Mouse (Mus musculus): ENCODE results near the gene Il2ra. TPM values are rescaled to one million over a fixed set of nuclear protein-coding genes. Genes with fewer than 3 reads are reported as not detected.
"Not testable (repeated sequence)": the region's sequence is repeated elsewhere in the genome, so short reads cannot be mapped to it uniquely, and the experiment has no call there.

The Il2ra gene
- polyA plus RNA-seq (2014; fragmentation: Nextera tagmentation; extraction: Ambion mirVana), result not detected in 2 replicates

DNA sequence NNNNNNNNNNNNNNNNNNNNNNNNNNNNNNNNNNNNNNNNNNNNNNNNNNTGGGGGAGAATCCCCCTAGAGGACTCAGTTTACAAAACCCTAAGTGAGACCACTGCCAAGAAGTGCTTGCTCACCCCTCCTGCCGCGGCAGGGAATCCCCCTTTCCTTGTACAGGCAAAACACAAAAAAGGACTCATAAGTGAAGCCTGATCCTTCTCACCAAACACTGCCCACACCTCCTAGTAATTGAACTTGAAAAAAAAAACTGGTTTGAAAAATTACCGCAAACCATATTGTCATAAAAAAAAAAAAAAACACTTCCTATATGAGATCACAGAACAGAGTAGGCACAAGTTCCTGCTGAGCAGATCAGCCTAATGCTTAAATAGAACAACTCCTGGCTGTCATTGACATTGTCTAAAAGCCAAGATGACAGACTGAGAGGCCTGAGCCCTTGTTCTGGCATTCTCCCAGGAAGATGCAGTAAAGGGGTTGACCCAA is at the start of gene Il2ra:
TSS of gene Il2ra (plus strand) at position 357 of the 491 bp plus-strand sequence.
- no peak for ATAC-seq (replicated peaks; ENCODE audit: low FRiP score)
- H3K4me1 ChIP-seq (replicated peaks; ENCODE audit: control insufficient read depth, insufficient read depth, low read length), result no peaks in the 10 kb centered on the region
- no peak within 1 kb of the TSS for H3K4me3 ChIP-seq (ENCODE audit: low read depth, low read length)

DNA sequence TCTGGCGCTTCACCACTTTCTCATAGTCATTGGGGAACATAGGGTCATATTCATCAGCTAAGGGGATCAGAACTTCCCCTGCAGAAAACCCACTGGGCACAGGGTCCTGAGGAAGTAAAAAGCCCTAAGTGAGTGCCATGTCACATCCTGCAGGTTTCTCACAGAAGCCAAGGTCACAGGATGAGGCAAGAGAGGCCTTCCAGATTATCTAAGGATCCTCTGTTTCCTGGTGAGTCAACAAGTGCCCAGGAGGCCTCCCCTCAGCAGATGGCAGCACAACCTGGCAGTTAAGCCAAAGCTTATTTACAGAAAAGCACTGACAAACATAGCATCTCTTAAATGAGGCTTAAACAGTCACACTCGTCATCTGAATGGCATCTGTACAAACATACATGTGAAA is 45.9 kb upstream of the Il2ra start:
- H3K4me1 ChIP-seq (replicated peaks; ENCODE audit: control insufficient read depth, insufficient read depth, low read length), result peaks cover under 1% of the 10 kb centered on the region; the same call in 1 of the 2 replicates
- H3K4me3 ChIP-seq (ENCODE audit: low read depth, low read length), result no peak overlapping the region
- WGBS, result 90% methylated on average over 2 of the region's 2 CpGs
- H3K9ac ChIP-seq (ENCODE audit: low read length), result no peak overlapping the region
- no peak overlapping the region for H3K27ac ChIP-seq (ENCODE audit: low read depth, low read length)
- ATAC-seq (replicated peaks; ENCODE audit: low FRiP score) (no peak), DNase-seq (ENCODE audit: low spot score) (no peak)
- H3K9me3 ChIP-seq (ENCODE audit: control insufficient read depth, low read length), result no peaks in the 10 kb centered on the region
- H3K27me3 ChIP-seq (ENCODE audit: control insufficient read depth, insufficient read depth, low read length), result no peaks in the 10 kb centered on the region
- H3K36me3 ChIP-seq (ENCODE audit: control insufficient read depth, insufficient read depth, low read length), result peaks cover 26% of the 10 kb centered on the region; the same call in 1 of the 2 replicates
- no peak overlapping the region for H3K4me2 ChIP-seq (ENCODE audit: low read depth, low read length, severe bottlenecking)

More for the DNA sequence above, at the start of gene Il2ra:
- H3K27ac ChIP-seq (ENCODE audit: low read depth, low read length), result no peak within 1 kb of the TSS
- H3K9ac ChIP-seq (ENCODE audit: low read length), result no peak within 1 kb of the TSS
- H3K27me3 ChIP-seq (ENCODE audit: control insufficient read depth, insufficient read depth, low read length), result no peaks in the 10 kb centered on the region
- no peak within 1 kb of the TSS for H3K4me2 ChIP-seq (ENCODE audit: low read depth, low read length, severe bottlenecking)
- H3K36me3 ChIP-seq (ENCODE audit: control insufficient read depth, insufficient read depth, low read length), result no peaks in the 10 kb centered on the region
- H3K9me3 ChIP-seq (ENCODE audit: control insufficient read depth, low read length), result no peaks in the 10 kb centered on the region
- WGBS, result 86% methylated on average over 3 of the region's 3 CpGs
- no peak for DNase-seq (ENCODE audit: low spot score)

GRCm38 (mm10) chr2:11597906-11598305 is 44.7 kb upstream of the Il2ra start:
- Histone ChIP-seq H3K36me3 (ENCODE audit: control insufficient read depth, insufficient read depth, low read length) (peaks cover 26% of the 10 kb centered on the region; the same call in 1 of the 2 replicates), H3K4me3 (ENCODE audit: low read depth, low read length) (no peak overlapping the region), H3K9ac (ENCODE audit: low read length) (no peak overlapping the region), H3K4me2 (ENCODE audit: low read depth, low read length, severe bottlenecking) (no peak overlapping the region), H3K9me3 (ENCODE audit: control insufficient read depth, low read length) (no peaks in the 10 kb centered on the region), H3K27me3 (ENCODE audit: control insufficient read depth, insufficient read depth, low read length) (no peaks in the 10 kb centered on the region), H3K27ac (ENCODE audit: low read depth, low read length) (no peak overlapping the region), H3K4me1 (replicated peaks; ENCODE audit: control insufficient read depth, insufficient read depth, low read length) (peaks cover 5% of the 10 kb centered on the region; the same call in 1 of the 2 replicates)
- WGBS, result 97% methylated on average over 7 of the region's 7 CpGs
- DNase-seq (ENCODE audit: low spot score), result no peak
- no peak for ATAC-seq (replicated peaks; ENCODE audit: low FRiP score)

- Histone ChIP-seq H3K36me3 (ENCODE audit: control insufficient read depth, insufficient read depth, low read length) (peaks cover 14% of the 10 kb centered on the region; the same call in 1 of the 2 replicates), H3K4me1 (replicated peaks; ENCODE audit: control insufficient read depth, insufficient read depth, low read length) (peaks cover 5% of the 10 kb centered on the region; the same call in 1 of the 2 replicates), H3K9me3 (ENCODE audit: control insufficient read depth, low read length) (no peaks in the 10 kb centered on the region), H3K27me3 (ENCODE audit: control insufficient read depth, insufficient read depth, low read length) (no peaks in the 10 kb centered on the region), H3K4me3 (ENCODE audit: low read depth, low read length) (peak overlapping the region; percentile 95), H3K27ac (ENCODE audit: low read depth, low read length) (no peak overlapping the region), H3K4me2 (ENCODE audit: low read depth, low read length, severe bottlenecking) (peak overlapping the region; percentile 69), H3K9ac (ENCODE audit: low read length) (peak overlapping the region; percentile 97)
- DNase-seq (ENCODE audit: low spot score), result no peak
- no peak for ATAC-seq (replicated peaks; ENCODE audit: low FRiP score)
- 90% methylated on average over 6 of the region's 6 CpGs for whole genome bisulfite sequencing
Observed at GRCm38 (mm10) chr2:11601795-11602194, 40.8 kb upstream of the Il2ra start.

GRCm38 (mm10) chr2:11602506-11603489 is 39.8 kb upstream of the Il2ra start:
- DNase-seq (ENCODE audit: low spot score) (peak; percentile 97), ATAC-seq (replicated peaks; ENCODE audit: low FRiP score) (peak; percentile 99)
- Histone ChIP-seq H3K36me3 (ENCODE audit: control insufficient read depth, insufficient read depth, low read length) (peaks cover 4% of the 10 kb centered on the region; the same call in 1 of the 2 replicates), H3K9me3 (ENCODE audit: control insufficient read depth, low read length) (no peaks in the 10 kb centered on the region), H3K9ac (ENCODE audit: low read length) (peak overlapping the region; percentile 97), H3K4me2 (ENCODE audit: low read depth, low read length, severe bottlenecking) (peak overlapping the region; percentile 69), H3K27me3 (ENCODE audit: control insufficient read depth, insufficient read depth, low read length) (no peaks in the 10 kb centered on the region), H3K4me3 (ENCODE audit: low read depth, low read length) (peak overlapping the region; percentile 95), H3K4me1 (replicated peaks; ENCODE audit: control insufficient read depth, insufficient read depth, low read length) (peaks cover 5% of the 10 kb centered on the region; the same call in 1 of the 2 replicates), H3K27ac (ENCODE audit: low read depth, low read length) (no peak overlapping the region)
- under 1% methylated on average over 61 of the region's 78 CpGs for WGBS

DNA sequence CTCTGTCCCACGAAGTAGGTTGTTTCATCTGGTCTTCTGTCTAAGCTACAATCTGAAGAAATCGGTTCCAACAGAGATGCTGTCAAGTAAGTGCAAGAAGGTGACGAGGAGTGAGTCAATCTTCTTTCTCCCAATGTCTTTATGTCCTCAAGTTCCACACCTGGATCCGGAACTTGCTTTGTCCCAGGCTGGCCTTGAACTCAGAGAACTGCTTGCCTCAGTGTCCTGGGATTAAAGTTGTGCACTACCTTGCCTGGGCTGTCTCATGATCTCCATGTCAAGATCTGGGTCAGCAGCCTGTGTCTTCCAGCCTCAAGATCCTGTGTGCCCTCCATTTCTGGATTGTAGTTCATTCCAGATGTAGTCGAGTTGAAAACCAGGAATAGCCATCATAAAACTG is 38.6 kb upstream of the Il2ra start, which contains the start of gene Rbm17:
TSS of gene Rbm17 (minus strand) at position 101 of the 400 bp plus-strand sequence.
- no peaks in the 10 kb centered on the region for H3K9me3 ChIP-seq (ENCODE audit: control insufficient read depth, low read length)
- WGBS, result 87% methylated on average over 5 of the region's 5 CpGs
- H3K4me1 ChIP-seq (replicated peaks; ENCODE audit: control insufficient read depth, insufficient read depth, low read length), result peaks cover 5% of the 10 kb centered on the region; the same call in 1 of the 2 replicates
- no peak for DNase-seq (ENCODE audit: low spot score)
- ATAC-seq (replicated peaks; ENCODE audit: low FRiP score), result no peak
- H3K27ac ChIP-seq (ENCODE audit: low read depth, low read length), result no peak within 1 kb of the TSS
- no peaks in the 10 kb centered on the region for H3K27me3 ChIP-seq (ENCODE audit: control insufficient read depth, insufficient read depth, low read length)
- H3K9ac ChIP-seq (ENCODE audit: low read length), result peak within 1 kb of the TSS; percentile 97
- H3K4me2 ChIP-seq (ENCODE audit: low read depth, low read length, severe bottlenecking), result peak within 1 kb of the TSS; percentile 69; the same call in 1 of the 2 replicates
- H3K4me3 ChIP-seq (ENCODE audit: low read depth, low read length), result peak within 1 kb of the TSS; percentile 95
- H3K36me3 ChIP-seq (ENCODE audit: control insufficient read depth, insufficient read depth, low read length), result peaks cover 2% of the 10 kb centered on the region; the same call in 1 of the 2 replicates

GRCm38 (mm10) chr2:11604911-11605310 is 37.7 kb upstream of the Il2ra start:
- Histone ChIP-seq H3K4me3 (ENCODE audit: low read depth, low read length) (no peak overlapping the region), H3K9ac (ENCODE audit: low read length) (no peak overlapping the region), H3K4me2 (ENCODE audit: low read depth, low read length, severe bottlenecking) (no peak overlapping the region), H3K27me3 (ENCODE audit: control insufficient read depth, insufficient read depth, low read length) (no peaks in the 10 kb centered on the region), H3K4me1 (replicated peaks; ENCODE audit: control insufficient read depth, insufficient read depth, low read length) (peaks cover 5% of the 10 kb centered on the region; the same call in 1 of the 2 replicates), H3K36me3 (ENCODE audit: control insufficient read depth, insufficient read depth, low read length) (peaks cover 2% of the 10 kb centered on the region; the same call in 1 of the 2 replicates), H3K9me3 (ENCODE audit: control insufficient read depth, low read length) (no peaks in the 10 kb centered on the region), H3K27ac (ENCODE audit: low read depth, low read length) (no peak overlapping the region)
- DNase-seq (ENCODE audit: low spot score) (no peak), ATAC-seq (replicated peaks; ENCODE audit: low FRiP score) (no peak)

DNA sequence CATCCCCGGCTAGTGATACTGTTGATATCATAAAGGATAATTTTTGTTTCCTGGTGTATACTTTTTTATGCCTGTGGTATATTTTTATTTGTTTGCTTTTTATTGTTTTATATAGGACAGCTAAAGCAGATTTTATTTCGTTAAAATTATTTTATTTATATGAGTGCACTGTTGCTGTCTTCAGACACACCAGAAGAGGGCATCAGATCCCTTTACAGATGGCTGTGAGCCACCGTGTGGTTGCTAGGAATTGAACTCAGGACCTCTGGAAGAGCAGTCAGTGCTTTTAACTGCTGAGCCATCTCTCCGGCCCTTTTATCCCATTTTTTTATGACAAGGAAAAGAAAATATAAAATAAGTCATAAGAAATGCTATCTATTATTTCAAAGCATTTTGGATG is 35.9 kb upstream of the Il2ra start:
- not testable (repeated sequence) for H3K27ac ChIP-seq (ENCODE audit: low read depth, low read length); H3K36me3 ChIP-seq (ENCODE audit: control insufficient read depth, insufficient read depth, low read length); H3K27me3 ChIP-seq (ENCODE audit: control insufficient read depth, insufficient read depth, low read length); DNase-seq (ENCODE audit: low spot score); ATAC-seq (replicated peaks; ENCODE audit: low FRiP score); H3K4me1 ChIP-seq (replicated peaks; ENCODE audit: control insufficient read depth, insufficient read depth, low read length); H3K4me3 ChIP-seq (ENCODE audit: low read depth, low read length); H3K4me2 ChIP-seq (ENCODE audit: low read depth, low read length, severe bottlenecking); H3K9me3 ChIP-seq (ENCODE audit: control insufficient read depth, low read length); H3K9ac ChIP-seq (ENCODE audit: low read length)
- 80% methylated on average over 4 of the region's 4 CpGs for WGBS

All from forebrain, embryonic 11.5 days (tissue).